ENCODE assay signal across 5 mouse cellular contexts in the genomic region with DNA sequence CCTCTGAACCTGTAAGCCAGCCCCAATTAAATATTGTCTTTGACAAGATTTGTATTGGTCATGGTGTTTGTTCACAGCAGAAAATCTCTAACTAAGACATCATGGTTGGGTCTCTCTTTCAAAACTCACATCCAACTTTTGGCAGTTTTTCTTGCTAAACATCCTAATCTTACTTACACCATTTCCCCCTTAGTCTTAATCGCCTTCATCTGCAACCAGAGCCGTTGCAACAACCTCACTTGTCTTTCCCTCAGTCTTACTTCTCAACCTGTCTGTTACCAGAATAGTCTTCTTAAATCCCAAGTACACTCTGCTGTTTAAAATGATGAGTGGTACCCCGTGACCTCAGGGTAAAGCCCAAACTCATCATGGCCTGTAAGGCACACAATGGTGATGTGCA. TPM values are rescaled to one million over a fixed set of nuclear protein-coding genes. Genes with fewer than 3 reads are reported as not detected.
"Had no signal": no experiment of that assay in that cellular context is flagged by ENCODE, and none has a peak within 500 bp of the region (broad histone marks: within the 10 kb centered on the region; RNA-seq: fewer than 3 reads in every experiment).

No protein-coding gene starts in this region.

- ATAC-seq: liver, postnatal 0 days; midbrain, embryonic 13.5 days; midbrain, embryonic 15.5 days had no signal

- DNase-seq: thymus, adult 18-20 months had no signal

RNA-seq across cellular contexts. Expression of gene Fcgr4, which starts 22.7 kb away (rescaled TPM):
- total RNA-seq: midbrain, postnatal 0 days had no signal
